Mouse (Mus musculus): ENCODE measurements around the gene Pigk. TPM values are rescaled to one million over a fixed set of nuclear protein-coding genes. Genes with fewer than 3 reads are reported as not detected.

Gene Pigk
- polyA plus RNA-seq, 1 experiment from 2014 or later = 42.4 TPM

DNA sequence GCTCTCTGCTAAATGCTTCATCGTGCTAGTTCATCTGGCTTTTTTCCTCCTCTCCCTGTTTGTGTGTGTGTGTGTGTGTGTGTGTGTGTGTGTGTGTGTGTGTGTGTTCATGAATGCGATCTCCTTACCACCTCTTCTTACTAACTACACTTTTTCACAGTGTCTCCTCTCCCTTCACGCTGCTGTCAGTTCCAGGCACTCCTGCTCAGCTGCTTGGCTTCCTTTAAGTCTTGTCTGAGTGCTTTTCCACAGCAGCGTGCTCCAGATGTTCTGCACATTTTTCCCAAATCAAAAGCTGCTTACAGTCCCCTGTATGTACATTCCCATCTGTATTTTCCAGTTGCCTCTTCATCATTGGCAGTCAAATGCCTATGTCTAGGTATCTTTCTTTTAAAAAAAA, 79.1 kb downstream of the Pigk start:
- Histone ChIP-seq H3K9me3 (ENCODE audit: control insufficient read depth, low read length) (no peaks in the 10 kb centered on the region), H3K36me3 (ENCODE audit: control insufficient read depth, insufficient read depth, low read length) (no peaks in the 10 kb centered on the region), H3K9ac (ENCODE audit: low read length) (no peak overlapping the region), H3K4me1 (ENCODE audit: control insufficient read depth, insufficient read depth, low read length) (no peaks in the 10 kb centered on the region), H3K4me2 (ENCODE audit: low read depth) (no peak overlapping the region), H3K27ac (ENCODE audit: low read depth, low read length) (no peak overlapping the region), H3K27me3 (ENCODE audit: control insufficient read depth, insufficient read depth, low read length) (no peaks in the 10 kb centered on the region), H3K4me3 (ENCODE audit: low read depth, low read length) (no peak overlapping the region)
- 84% methylated on average over 4 of the region's 4 CpGs for WGBS
- ATAC-seq (ENCODE audit: insufficient read depth, low FRiP score, low TSS enrichment) (no peak), DNase-seq (ENCODE audit: low spot score) (no peak)

DNA sequence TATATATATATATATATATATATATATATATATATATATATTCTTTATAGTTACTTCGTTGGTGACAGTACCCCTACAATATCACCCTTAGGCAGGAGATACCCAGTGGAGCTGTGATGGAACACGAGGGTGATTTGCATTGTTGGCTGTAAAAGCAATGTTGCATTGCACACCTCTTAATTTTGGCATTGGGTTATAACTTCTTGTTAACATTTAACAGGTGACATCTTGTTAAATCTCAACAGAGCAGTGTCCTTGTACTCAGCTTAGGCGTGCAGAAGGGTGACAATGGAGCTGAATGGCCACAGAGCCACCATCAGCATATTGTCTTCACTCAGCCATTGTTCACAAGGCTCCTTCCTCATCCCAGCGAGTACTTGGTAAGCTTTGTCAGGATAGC, 82.3 kb downstream of the Pigk start:
- 81% methylated on average over 4 of the region's 4 CpGs for WGBS
- DNase-seq (ENCODE audit: low spot score) (no peak), ATAC-seq (ENCODE audit: insufficient read depth, low FRiP score, low TSS enrichment) (no peak)
- H3K9me3 ChIP-seq (ENCODE audit: control insufficient read depth, low read length) = no peaks in the 10 kb centered on the region
- H3K36me3 ChIP-seq (ENCODE audit: control insufficient read depth, insufficient read depth, low read length) = no peaks in the 10 kb centered on the region
- H3K27me3 ChIP-seq (ENCODE audit: control insufficient read depth, insufficient read depth, low read length) = no peaks in the 10 kb centered on the region
- H3K4me1 ChIP-seq (ENCODE audit: control insufficient read depth, insufficient read depth, low read length) = no peaks in the 10 kb centered on the region
- no peak overlapping the region for H3K27ac ChIP-seq (ENCODE audit: low read depth, low read length)
- no peak overlapping the region for H3K9ac ChIP-seq (ENCODE audit: low read length)
- no peak overlapping the region for H3K4me2 ChIP-seq (ENCODE audit: low read depth)
- no peak overlapping the region for H3K4me3 ChIP-seq (ENCODE audit: low read depth, low read length)

DNA sequence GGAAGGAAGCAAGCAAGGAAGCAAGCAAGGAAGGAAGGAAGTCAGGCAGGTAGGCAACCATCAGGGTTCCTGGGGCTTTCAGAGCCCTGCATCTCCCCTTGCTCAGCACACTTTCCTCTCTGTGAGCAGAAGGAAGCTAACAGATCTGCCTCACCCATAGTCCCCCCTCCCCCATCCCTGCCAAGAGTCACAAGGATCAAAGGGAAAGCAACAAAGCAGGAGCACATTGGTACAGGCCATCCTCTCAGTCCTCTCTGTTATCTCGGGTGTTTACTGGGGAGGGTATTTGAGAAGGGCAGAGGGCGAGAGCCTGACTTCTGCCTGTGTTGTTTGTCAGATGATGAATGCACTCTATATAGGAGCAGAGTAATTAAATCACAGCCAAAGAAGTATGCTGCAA, 83.5 kb downstream of the Pigk start:
- ATAC-seq (ENCODE audit: insufficient read depth, low FRiP score, low TSS enrichment) (no peak), DNase-seq (ENCODE audit: low spot score) (no peak)
- Histone ChIP-seq H3K27me3 (ENCODE audit: control insufficient read depth, insufficient read depth, low read length) (no peaks in the 10 kb centered on the region), H3K9ac (ENCODE audit: low read length) (no peak overlapping the region), H3K4me3 (ENCODE audit: low read depth, low read length) (no peak overlapping the region), H3K4me2 (ENCODE audit: low read depth) (no peak overlapping the region), H3K9me3 (ENCODE audit: control insufficient read depth, low read length) (no peaks in the 10 kb centered on the region), H3K36me3 (ENCODE audit: control insufficient read depth, insufficient read depth, low read length) (no peaks in the 10 kb centered on the region), H3K27ac (ENCODE audit: low read depth, low read length) (no peak overlapping the region), H3K4me1 (ENCODE audit: control insufficient read depth, insufficient read depth, low read length) (no peaks in the 10 kb centered on the region)
- 11% methylated on average over 2 of the region's 2 CpGs for WGBS

DNA sequence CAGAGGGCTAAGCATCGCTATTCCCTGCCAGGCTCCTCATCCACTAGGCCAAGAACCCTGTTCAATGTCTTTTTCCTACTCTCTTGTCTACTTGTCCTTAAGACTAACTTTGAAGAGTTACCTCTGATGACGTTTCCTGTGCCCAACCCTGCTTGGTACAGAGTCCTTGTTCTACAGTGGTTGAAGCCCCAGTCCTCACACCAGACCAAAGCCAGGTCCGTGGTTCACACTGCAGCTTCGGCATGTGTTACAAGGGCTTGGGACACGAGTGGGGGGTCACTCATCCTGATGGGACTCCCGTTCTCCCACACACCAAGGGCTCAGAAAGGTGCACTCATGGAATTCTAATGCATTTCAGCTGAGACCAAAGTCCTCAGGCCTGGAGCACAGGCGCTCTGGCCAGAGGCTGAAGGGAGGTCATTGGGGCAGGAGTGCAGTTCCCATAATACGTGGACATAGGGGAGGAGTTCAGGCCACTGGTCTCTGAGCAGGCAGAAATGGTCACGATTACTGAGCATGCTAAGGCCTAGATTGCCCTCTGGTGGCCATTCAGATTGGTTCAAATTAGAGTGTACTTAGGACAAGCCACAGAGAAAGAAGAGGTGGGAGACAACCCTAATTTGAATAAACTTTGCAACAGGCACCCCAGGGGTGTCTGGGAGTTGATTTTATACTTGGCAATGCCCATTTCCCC, 86.0 kb downstream of the Pigk start:
- H3K4me1 ChIP-seq (ENCODE audit: control insufficient read depth, insufficient read depth, low read length) = no peaks in the 10 kb centered on the region
- no peak overlapping the region for H3K4me2 ChIP-seq (ENCODE audit: low read depth)
- no peaks in the 10 kb centered on the region for H3K36me3 ChIP-seq (ENCODE audit: control insufficient read depth, insufficient read depth, low read length)
- no peaks in the 10 kb centered on the region for H3K27me3 ChIP-seq (ENCODE audit: control insufficient read depth, insufficient read depth, low read length)
- H3K9me3 ChIP-seq (ENCODE audit: control insufficient read depth, low read length) = no peaks in the 10 kb centered on the region
- 86% methylated on average over 9 of the region's 9 CpGs for WGBS
- DNase-seq (ENCODE audit: low spot score) (no peak), ATAC-seq (ENCODE audit: insufficient read depth, low FRiP score, low TSS enrichment) (no peak)
- no peak overlapping the region for H3K9ac ChIP-seq (ENCODE audit: low read length)
- H3K4me3 ChIP-seq (ENCODE audit: low read depth, low read length) = no peak overlapping the region
- no peak overlapping the region for H3K27ac ChIP-seq (ENCODE audit: low read depth, low read length)

DNA sequence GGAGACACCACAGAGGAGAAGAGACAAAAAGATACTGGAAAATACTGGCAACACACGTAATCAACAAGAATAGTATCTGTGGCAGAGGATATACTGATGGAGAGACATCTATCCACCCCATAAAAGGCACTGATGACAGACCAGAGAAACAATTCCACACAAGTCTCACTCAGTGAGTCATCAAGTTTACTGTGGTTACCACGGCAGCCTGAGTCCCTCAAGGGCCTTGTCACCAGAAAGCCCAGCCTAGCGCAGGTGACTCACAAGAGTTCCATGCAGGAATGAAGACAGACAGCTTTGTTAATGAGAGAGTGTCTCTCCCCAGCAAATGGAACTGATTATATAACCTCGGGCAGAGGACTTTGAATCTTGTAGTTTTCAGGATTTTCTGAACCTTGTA, 100.0 kb downstream of the Pigk start:
- ATAC-seq (ENCODE audit: insufficient read depth, low FRiP score, low TSS enrichment) = no peak
- Histone ChIP-seq H3K9ac (ENCODE audit: low read length) (no peak overlapping the region), H3K4me2 (ENCODE audit: low read depth) (no peak overlapping the region), H3K9me3 (ENCODE audit: control insufficient read depth, low read length) (no peaks in the 10 kb centered on the region), H3K27me3 (ENCODE audit: control insufficient read depth, insufficient read depth, low read length) (no peaks in the 10 kb centered on the region), H3K36me3 (ENCODE audit: control insufficient read depth, insufficient read depth, low read length) (no peaks in the 10 kb centered on the region), H3K4me1 (ENCODE audit: control insufficient read depth, insufficient read depth, low read length) (no peaks in the 10 kb centered on the region), H3K27ac (ENCODE audit: low read depth, low read length) (no peak overlapping the region), H3K4me3 (ENCODE audit: low read depth, low read length) (no peak overlapping the region)
- no peak for DNase-seq (ENCODE audit: low spot score)
- 79% methylated on average over 4 of the region's 4 CpGs for WGBS

DNA sequence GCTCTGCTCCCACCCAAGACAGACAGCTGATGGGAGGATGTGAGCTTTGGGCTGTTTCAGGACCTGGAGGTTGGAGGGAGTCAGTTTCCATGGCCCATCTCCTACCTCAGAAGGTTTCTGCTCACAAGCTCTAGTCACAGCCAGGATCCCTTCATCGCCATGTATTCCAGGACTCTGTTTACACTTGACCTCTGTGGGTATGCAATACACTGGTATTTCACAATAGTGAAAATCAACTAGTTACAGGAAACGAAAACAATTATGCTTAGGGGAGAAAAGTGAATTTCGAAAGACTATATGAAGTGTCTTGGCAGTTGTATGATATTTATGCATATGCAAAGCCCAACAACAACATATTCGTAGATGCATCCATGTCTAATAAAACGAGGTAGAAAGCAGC, 101.2 kb downstream of the Pigk start:
- no peak for DNase-seq (ENCODE audit: low spot score)
- WGBS = 91% methylated on average over 5 of the region's 5 CpGs
- H3K27me3 ChIP-seq (ENCODE audit: control insufficient read depth, insufficient read depth, low read length) = no peaks in the 10 kb centered on the region
- no peaks in the 10 kb centered on the region for H3K4me1 ChIP-seq (ENCODE audit: control insufficient read depth, insufficient read depth, low read length)
- H3K9ac ChIP-seq (ENCODE audit: low read length) = no peak overlapping the region
- no peaks in the 10 kb centered on the region for H3K36me3 ChIP-seq (ENCODE audit: control insufficient read depth, insufficient read depth, low read length)
- no peak overlapping the region for H3K4me2 ChIP-seq (ENCODE audit: low read depth)
- no peak for ATAC-seq (ENCODE audit: insufficient read depth, low FRiP score, low TSS enrichment)
- H3K4me3 ChIP-seq (ENCODE audit: low read depth, low read length) = no peak overlapping the region
- no peak overlapping the region for H3K27ac ChIP-seq (ENCODE audit: low read depth, low read length)
- no peaks in the 10 kb centered on the region for H3K9me3 ChIP-seq (ENCODE audit: control insufficient read depth, low read length)

DNA sequence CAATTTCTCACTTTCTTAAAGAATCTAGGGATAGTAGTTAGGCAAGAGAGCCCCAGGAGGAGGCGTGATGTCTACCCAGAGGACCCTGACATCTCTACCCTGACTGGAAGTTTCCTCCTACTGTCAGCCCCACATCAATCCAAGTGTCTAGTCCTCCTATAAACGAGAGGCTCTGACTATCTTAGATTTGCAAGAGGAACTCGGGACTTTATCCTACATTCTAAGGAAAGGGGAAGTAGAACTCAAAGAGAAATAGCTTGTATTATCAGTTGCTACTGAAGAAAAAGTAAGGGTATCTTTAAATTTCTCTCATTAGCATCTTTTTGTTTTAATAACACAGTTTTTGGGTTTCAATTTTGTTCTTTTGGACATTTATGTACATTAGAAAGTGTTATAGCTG, 106.5 kb downstream of the Pigk start:
- Histone ChIP-seq H3K4me2 (ENCODE audit: low read depth) (no peak overlapping the region), H3K27me3 (ENCODE audit: control insufficient read depth, insufficient read depth, low read length) (no peaks in the 10 kb centered on the region), H3K36me3 (ENCODE audit: control insufficient read depth, insufficient read depth, low read length) (no peaks in the 10 kb centered on the region), H3K9ac (ENCODE audit: low read length) (no peak overlapping the region), H3K4me3 (ENCODE audit: low read depth, low read length) (no peak overlapping the region), H3K9me3 (ENCODE audit: control insufficient read depth, low read length) (no peaks in the 10 kb centered on the region), H3K27ac (ENCODE audit: low read depth, low read length) (no peak overlapping the region), H3K4me1 (ENCODE audit: control insufficient read depth, insufficient read depth, low read length) (no peaks in the 10 kb centered on the region)
- 82% methylated on average over 3 of the region's 3 CpGs for WGBS
- no peak for ATAC-seq (ENCODE audit: insufficient read depth, low FRiP score, low TSS enrichment)
- DNase-seq (ENCODE audit: low spot score) = no peak

DNA sequence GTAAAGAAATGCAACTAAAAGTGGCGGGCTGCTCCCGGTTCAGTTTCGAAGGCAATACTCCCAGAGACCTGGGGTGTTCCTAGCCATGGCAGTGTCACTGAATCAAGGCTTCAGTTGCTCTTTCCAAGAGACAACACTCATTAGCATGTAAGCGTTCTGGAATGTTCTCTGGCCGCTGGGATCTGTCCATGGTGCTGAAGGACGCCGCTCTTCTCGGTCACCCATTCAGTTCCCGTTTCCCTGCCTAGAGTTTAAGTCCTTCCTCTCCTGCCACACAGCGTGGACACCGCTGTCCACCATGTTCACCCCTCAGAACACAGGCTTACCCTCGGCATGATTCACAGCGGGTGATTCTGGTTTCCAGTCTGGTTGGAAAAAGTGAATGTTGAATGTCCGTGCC, 107.3 kb downstream of the Pigk start:
- 65% methylated on average over 14 of the region's 14 CpGs for WGBS
- Histone ChIP-seq H3K36me3 (ENCODE audit: control insufficient read depth, insufficient read depth, low read length) (no peaks in the 10 kb centered on the region), H3K9ac (ENCODE audit: low read length) (no peak overlapping the region), H3K4me3 (ENCODE audit: low read depth, low read length) (no peak overlapping the region), H3K9me3 (ENCODE audit: control insufficient read depth, low read length) (no peaks in the 10 kb centered on the region), H3K27ac (ENCODE audit: low read depth, low read length) (no peak overlapping the region), H3K4me1 (ENCODE audit: control insufficient read depth, insufficient read depth, low read length) (no peaks in the 10 kb centered on the region), H3K4me2 (ENCODE audit: low read depth) (no peak overlapping the region), H3K27me3 (ENCODE audit: control insufficient read depth, insufficient read depth, low read length) (no peaks in the 10 kb centered on the region)
- ATAC-seq (ENCODE audit: insufficient read depth, low FRiP score, low TSS enrichment) = no peak
- DNase-seq (ENCODE audit: low spot score) = peak; percentile 69

DNA sequence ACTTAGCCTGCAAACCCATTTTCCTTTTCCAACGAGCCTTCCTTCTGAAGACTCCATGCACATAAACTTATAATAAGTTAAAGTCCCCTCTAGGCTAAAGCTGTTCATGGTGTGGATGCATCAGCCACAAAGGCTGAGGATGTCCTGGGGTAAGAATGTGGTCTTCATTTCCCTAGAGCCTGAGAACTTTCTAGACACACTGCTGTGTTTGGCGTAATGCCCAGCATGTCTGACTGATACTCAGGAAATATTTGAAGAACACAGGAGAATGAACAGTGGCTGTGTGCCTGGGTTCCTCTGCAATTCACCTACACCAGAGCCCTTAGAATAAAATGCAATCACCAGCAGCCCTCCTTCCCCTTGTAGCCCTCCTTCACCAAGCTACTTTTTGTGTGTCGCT, 117.5 kb downstream of the Pigk start:
- H3K4me1 ChIP-seq (ENCODE audit: control insufficient read depth, insufficient read depth, low read length) = no peaks in the 10 kb centered on the region
- H3K36me3 ChIP-seq (ENCODE audit: control insufficient read depth, insufficient read depth, low read length) = no peaks in the 10 kb centered on the region
- no peak overlapping the region for H3K4me2 ChIP-seq (ENCODE audit: low read depth)
- no peak overlapping the region for H3K27ac ChIP-seq (ENCODE audit: low read depth, low read length)
- no peak overlapping the region for H3K4me3 ChIP-seq (ENCODE audit: low read depth, low read length)
- DNase-seq (ENCODE audit: low spot score) (no peak), ATAC-seq (ENCODE audit: insufficient read depth, low FRiP score, low TSS enrichment) (no peak)
- H3K27me3 ChIP-seq (ENCODE audit: control insufficient read depth, insufficient read depth, low read length) = no peaks in the 10 kb centered on the region
- WGBS = 89% methylated on average over 3 of the region's 3 CpGs
- H3K9ac ChIP-seq (ENCODE audit: low read length) = no peak overlapping the region
- H3K9me3 ChIP-seq (ENCODE audit: control insufficient read depth, low read length) = no peaks in the 10 kb centered on the region

All from neural tube, embryonic 11.5 days (tissue).